Mouse (Mus musculus): Measurements from ENCODE around the gene Hlx.

Hlx gene

GRCm38 (mm10) chr1:184732556-184733049, at the start of gene Hlx:
Hlx (minus strand) TSS chr1:184732619.
- no peak for TF ChIP-seq GATA4 (IDR thresholded peaks at IDR 0.05; ENCODE audit: insufficient replicate concordance, low read length)

GRCm38 (mm10) chr1:184782161-184782513, 49.7 kb upstream of the Hlx start:
- TF ChIP-seq GATA4 (IDR thresholded peaks at IDR 0.05; ENCODE audit: insufficient replicate concordance, low read length) = no peak

- TF ChIP-seq GATA4 (IDR thresholded peaks at IDR 0.05; ENCODE audit: insufficient replicate concordance, low read length) = no peak
Measured at GRCm38 (mm10) chr1:184781286-184782160, 49.1 kb upstream of the Hlx start.

GRCm38 (mm10) chr1:184778157-184778556, 45.7 kb upstream of the Hlx start:
- no peak for TF ChIP-seq GATA4 (IDR thresholded peaks at IDR 0.05; ENCODE audit: insufficient replicate concordance, low read length)

- TF ChIP-seq GATA4 (IDR thresholded peaks at IDR 0.05; ENCODE audit: insufficient replicate concordance, low read length) = no peak
Measured at GRCm38 (mm10) chr1:184777061-184777795, 44.8 kb upstream of the Hlx start.

- no peak for TF ChIP-seq GATA4 (IDR thresholded peaks at IDR 0.05; ENCODE audit: insufficient replicate concordance, low read length)
Measured at GRCm38 (mm10) chr1:184775289-184775688, 42.9 kb upstream of the Hlx start.

GRCm38 (mm10) chr1:184771891-184772249, 39.5 kb upstream of the Hlx start:
- TF ChIP-seq GATA4 (IDR thresholded peaks at IDR 0.05; ENCODE audit: insufficient replicate concordance, low read length) = no peak

- TF ChIP-seq GATA4 (IDR thresholded peaks at IDR 0.05; ENCODE audit: insufficient replicate concordance, low read length) = peak; percentile 69; the same call in 1 of the 2 replicates
Measured at GRCm38 (mm10) chr1:184771202-184771890, 38.9 kb upstream of the Hlx start.

- no peak for TF ChIP-seq GATA4 (IDR thresholded peaks at IDR 0.05; ENCODE audit: insufficient replicate concordance, low read length)
Measured at GRCm38 (mm10) chr1:184763866-184764265, 31.4 kb upstream of the Hlx start.

GRCm38 (mm10) chr1:184762941-184763340, 30.5 kb upstream of the Hlx start:
- TF ChIP-seq GATA4 (IDR thresholded peaks at IDR 0.05; ENCODE audit: insufficient replicate concordance, low read length) = no peak

- TF ChIP-seq GATA4 (IDR thresholded peaks at IDR 0.05; ENCODE audit: insufficient replicate concordance, low read length) = no peak
Measured at GRCm38 (mm10) chr1:184761988-184762387, 29.6 kb upstream of the Hlx start.

- TF ChIP-seq GATA4 (IDR thresholded peaks at IDR 0.05; ENCODE audit: insufficient replicate concordance, low read length) = no peak
Measured at GRCm38 (mm10) chr1:184752671-184753070, 20.3 kb upstream of the Hlx start.

- no peak for TF ChIP-seq GATA4 (IDR thresholded peaks at IDR 0.05; ENCODE audit: insufficient replicate concordance, low read length)
Measured at GRCm38 (mm10) chr1:184750114-184750664, 17.8 kb upstream of the Hlx start.

GRCm38 (mm10) chr1:184748692-184749152, 16.3 kb upstream of the Hlx start:
- TF ChIP-seq GATA4 (IDR thresholded peaks at IDR 0.05; ENCODE audit: insufficient replicate concordance, low read length) = peak; percentile 28; the same call in 1 of the 2 replicates

- no peak for TF ChIP-seq GATA4 (IDR thresholded peaks at IDR 0.05; ENCODE audit: insufficient replicate concordance, low read length)
Measured at GRCm38 (mm10) chr1:184737876-184738479, 5.6 kb upstream of the Hlx start.
